Mouse (Mus musculus) C2C12 (cell line): Measurements from ENCODE around the gene Dock2. TPM values are rescaled to one million over a fixed set of nuclear protein-coding genes. Genes with fewer than 3 reads are reported as not detected.

ENCODE experiments used
- H3K27me3 ChIP-seq: one replicate; pipeline ENCODE4 v1.6.1; 2011; ENCODE audit not compliant: control insufficient read depth, insufficient read depth, insufficient read length
- H3K36me3 ChIP-seq: one replicate; pipeline ENCODE4 v1.6.1; 2011; ENCODE audit not compliant: control insufficient read depth, insufficient read depth
- H3K4me3 ChIP-seq: one replicate; pipeline ENCODE4 v1.5.1; 2011; ENCODE audit warnings: mild to moderate bottlenecking, control low read depth; ENCODE audit not compliant: poor library complexity, insufficient read depth, severe bottlenecking
- H3K79me2 ChIP-seq: one replicate; pipeline ENCODE4 v1.6.1; 2011; ENCODE audit not compliant: control insufficient read depth, insufficient read depth
- H3K79me3 ChIP-seq: one replicate; pipeline ENCODE4 v1.6.1; 2011; ENCODE audit warnings: low read depth, control low read depth
- H3ac ChIP-seq: one replicate; pipeline ENCODE3; 2011; ENCODE audit warnings: low read depth; ENCODE audit not compliant: control insufficient read depth, insufficient read length
- CEBPB ChIP-seq: IDR thresholded peaks from one replicate; pipeline ENCODE4 v1.6.1; 2011; ENCODE audit warnings: low read depth, mild to moderate bottlenecking, control low read depth, moderate library complexity
- CTCF ChIP-seq: IDR thresholded peaks from one replicate; pipeline ENCODE4 v1.5.1; 2011; ENCODE audit not compliant: control insufficient read depth, insufficient read depth, insufficient read length
- FOSL1 ChIP-seq: IDR thresholded peaks from one replicate; pipeline ENCODE4 v1.8.0; 2011; ENCODE audit warnings: mild to moderate bottlenecking, low read length; ENCODE audit not compliant: poor library complexity, insufficient read depth, severe bottlenecking
- MAX ChIP-seq: IDR thresholded peaks from one replicate; pipeline ENCODE4 v1.6.1; 2011; ENCODE audit warnings: mild to moderate bottlenecking, control low read depth
- MYOD1 ChIP-seq: IDR thresholded peaks from one replicate; pipeline ENCODE4 v1.6.1; 2011; ENCODE audit warnings: low read depth; ENCODE audit not compliant: control insufficient read depth, insufficient read length
- MYOG ChIP-seq: IDR thresholded peaks from one replicate; pipeline ENCODE4 v1.6.1; 2011; ENCODE audit not compliant: control insufficient read depth, insufficient read length; ENCODE audit errors: extremely low read depth
- USF1 ChIP-seq: IDR thresholded peaks from one replicate; pipeline ENCODE4 v1.6.1; 2011; ENCODE audit warnings: low read depth, mild to moderate bottlenecking, control low read depth, moderate library complexity
- polyA plus RNA-seq: library from polyadenylated mRNA; unstranded; fragments of >200 nt; fragmentation: generic; extraction: Trizol; gene quantifications from one replicate; pipeline ENCODE4 v1.2.1, GENCODE M21; 2012; ENCODE audit warnings: missing spikeins

Dock2 gene
- polyA plus RNA-seq, 1 experiment: 0.01 TPM

- no peak overlapping the region for H3K4me3 ChIP-seq
- H3K79me2 ChIP-seq: no peaks in the 10 kb centered on the region
- H3ac ChIP-seq: no peak overlapping the region
- TF ChIP-seq USF1 (no peak), CTCF (no peak), MAX (no peak), MYOD1 (no peak), CEBPB (no peak), FOSL1 (no peak), MYOG (no peak)
- H3K27me3 ChIP-seq: no peaks in the 10 kb centered on the region
- H3K36me3 ChIP-seq: no peaks in the 10 kb centered on the region
- no peaks in the 10 kb centered on the region for H3K79me3 ChIP-seq
Observed at GRCm38 (mm10) chr11:34467056-34467455, 316.6 kb downstream of the Dock2 start.

- Histone ChIP-seq H3K79me2 (no peaks in the 10 kb centered on the region), H3K4me3 (no peak overlapping the region), H3K27me3 (no peaks in the 10 kb centered on the region), H3K79me3 (no peaks in the 10 kb centered on the region), H3K36me3 (no peaks in the 10 kb centered on the region), H3ac (no peak overlapping the region)
- TF ChIP-seq MYOG (no peak), USF1 (no peak), MAX (no peak), FOSL1 (no peak), MYOD1 (no peak), CEBPB (no peak), CTCF (no peak)
Observed at GRCm38 (mm10) chr11:34449944-34450343, 333.7 kb downstream of the Dock2 start.

- TF ChIP-seq CTCF: no peak
- no peak for TF ChIP-seq MYOG
- no peak for TF ChIP-seq MAX
- TF ChIP-seq FOSL1: no peak
- no peak for TF ChIP-seq CEBPB
- no peak for TF ChIP-seq USF1
- TF ChIP-seq MYOD1: no peak
- Histone ChIP-seq H3K36me3 (no peaks in the 10 kb centered on the region), H3K79me2 (no peaks in the 10 kb centered on the region), H3K4me3 (no peak overlapping the region), H3K79me3 (no peaks in the 10 kb centered on the region), H3ac (no peak overlapping the region), H3K27me3 (no peaks in the 10 kb centered on the region)
Observed at GRCm38 (mm10) chr11:34447891-34448290, 335.8 kb downstream of the Dock2 start.

GRCm38 (mm10) chr11:34438429-34438828 is 345.3 kb downstream of the Dock2 start:
- Histone ChIP-seq H3K4me3 (no peak overlapping the region), H3K79me2 (no peaks in the 10 kb centered on the region), H3K79me3 (no peaks in the 10 kb centered on the region), H3K36me3 (no peaks in the 10 kb centered on the region), H3K27me3 (no peaks in the 10 kb centered on the region), H3ac (no peak overlapping the region)
- TF ChIP-seq MYOG: no peak
- no peak for TF ChIP-seq MYOD1
- no peak for TF ChIP-seq MAX
- TF ChIP-seq FOSL1: no peak
- no peak for TF ChIP-seq USF1
- no peak for TF ChIP-seq CTCF
- no peak for TF ChIP-seq CEBPB

- no peak overlapping the region for H3K4me3 ChIP-seq
- H3K36me3 ChIP-seq: no peaks in the 10 kb centered on the region
- no peaks in the 10 kb centered on the region for H3K79me2 ChIP-seq
- no peaks in the 10 kb centered on the region for H3K79me3 ChIP-seq
- no peaks in the 10 kb centered on the region for H3K27me3 ChIP-seq
- no peak overlapping the region for H3ac ChIP-seq
- TF ChIP-seq MYOG: no peak
- TF ChIP-seq USF1: no peak
- TF ChIP-seq FOSL1: no peak
- TF ChIP-seq CEBPB: no peak
- TF ChIP-seq CTCF: no peak
- no peak for TF ChIP-seq MYOD1
- TF ChIP-seq MAX: no peak
Observed at GRCm38 (mm10) chr11:34437446-34437845, 346.2 kb downstream of the Dock2 start.

- H3K27me3 ChIP-seq: no peaks in the 10 kb centered on the region
Observed at GRCm38 (mm10) chr11:34431978-34432377, 351.7 kb downstream of the Dock2 start.

More at GRCm38 (mm10) chr11:34431978-34432377, 351.7 kb downstream of the Dock2 start:
- no peak overlapping the region for H3K4me3 ChIP-seq
- H3K79me2 ChIP-seq: no peaks in the 10 kb centered on the region
- no peak for TF ChIP-seq MAX
- no peak for TF ChIP-seq FOSL1
- TF ChIP-seq MYOG: no peak
- TF ChIP-seq USF1: no peak
- TF ChIP-seq CTCF: no peak
- TF ChIP-seq CEBPB: no peak
- no peak for TF ChIP-seq MYOD1
- no peaks in the 10 kb centered on the region for H3K79me3 ChIP-seq
- no peak overlapping the region for H3ac ChIP-seq
- H3K36me3 ChIP-seq: no peaks in the 10 kb centered on the region
